Mouse (Mus musculus) telencephalon, adult 2 months (tissue): ENCODE data around the gene Tcf7l1.

ENCODE experiments used
- DNase-seq: peaks from one replicate; pipeline ENCODE4 v3.0.0-alpha.2; 2011; ENCODE audit warnings: low read depth, low spot score

Tcf7l1 gene

GRCm38 (mm10) chr6:72699467-72700126 is 89.5 kb downstream of the Tcf7l1 start:
- no peak for DNase-seq

GRCm38 (mm10) chr6:72698559-72698958 is 90.5 kb downstream of the Tcf7l1 start:
- DNase-seq, result no peak

GRCm38 (mm10) chr6:72696601-72697335 is 92.3 kb downstream of the Tcf7l1 start:
- DNase-seq, result no peak

- no peak for DNase-seq
Observed at GRCm38 (mm10) chr6:72694791-72695204, 94.3 kb downstream of the Tcf7l1 start.

- DNase-seq, result no peak
Observed at GRCm38 (mm10) chr6:72694047-72694790, 94.8 kb downstream of the Tcf7l1 start.

GRCm38 (mm10) chr6:72692469-72692868 is 96.6 kb downstream of the Tcf7l1 start:
- no peak for DNase-seq

GRCm38 (mm10) chr6:72691549-72691948 is 97.5 kb downstream of the Tcf7l1 start:
- no peak for DNase-seq

- no peak for DNase-seq
Observed at GRCm38 (mm10) chr6:72690595-72690994, 98.5 kb downstream of the Tcf7l1 start.

GRCm38 (mm10) chr6:72690001-72690400 is 99.1 kb downstream of the Tcf7l1 start:
- DNase-seq, result no peak

- DNase-seq, result no peak
Observed at GRCm38 (mm10) chr6:72689046-72689445, 100.0 kb downstream of the Tcf7l1 start.

GRCm38 (mm10) chr6:72685165-72685564 is 103.9 kb downstream of the Tcf7l1 start:
- no peak for DNase-seq

- DNase-seq, result no peak
Observed at GRCm38 (mm10) chr6:72684260-72684805, 104.7 kb downstream of the Tcf7l1 start.

- DNase-seq, result no peak
Observed at GRCm38 (mm10) chr6:72682238-72682637, 106.8 kb downstream of the Tcf7l1 start.

- DNase-seq, result no peak
Observed at GRCm38 (mm10) chr6:72680936-72681335, 108.1 kb downstream of the Tcf7l1 start.

- DNase-seq, result no peak
Observed at GRCm38 (mm10) chr6:72678631-72679030, 110.4 kb downstream of the Tcf7l1 start.

GRCm38 (mm10) chr6:72677510-72678220 is 111.4 kb downstream of the Tcf7l1 start:
- DNase-seq, result no peak

- no peak for DNase-seq
Observed at GRCm38 (mm10) chr6:72677079-72677478, 112.0 kb downstream of the Tcf7l1 start.

GRCm38 (mm10) chr6:72676376-72676775 is 112.7 kb downstream of the Tcf7l1 start:
- no peak for DNase-seq

- no peak for DNase-seq
Observed at GRCm38 (mm10) chr6:72673751-72674150, 115.3 kb downstream of the Tcf7l1 start.

GRCm38 (mm10) chr6:72671129-72671528 is 117.9 kb downstream of the Tcf7l1 start:
- no peak for DNase-seq

GRCm38 (mm10) chr6:72667021-72667420 is 122.0 kb downstream of the Tcf7l1 start:
- DNase-seq, result no peak

- DNase-seq, result no peak
Observed at GRCm38 (mm10) chr6:72664290-72664689, 124.8 kb downstream of the Tcf7l1 start.
